Mouse (Mus musculus) embryonic facial prominence, embryonic 12.5 days (tissue): ENCODE results near the gene Dnaaf5. TPM values are rescaled to one million over a fixed set of nuclear protein-coding genes. Genes with fewer than 3 reads are reported as not detected.
A peak's percentile ranks its signal among the peaks of the same experiment; 100 is the strongest.

Experiments
- ATAC-seq: fragments of 200-750 bp; cut with Nextera tagmentation; 2 replicates; pipeline ENCODE4 v1.8.0; 2017; ENCODE audit not compliant: insufficient number of reproducible peaks, insufficient read depth, low FRiP score, low TSS enrichment
- H3K27ac ChIP-seq: fragments of 300-500 bp; sonication (generic); 2 replicates; pipeline ENCODE4 v1.5.1; 2016; ENCODE audit warnings: mild to moderate bottlenecking
- H3K27me3 ChIP-seq: fragments of 300-500 bp; sonication (generic); 2 replicates; pipeline ENCODE4 v1.6.1; 2016; ENCODE audit warnings: mild to moderate bottlenecking, moderate library complexity
- H3K36me3 ChIP-seq: fragments of 300-500 bp; sonication (generic); 2 replicates; pipeline ENCODE4 v1.6.1; 2016; ENCODE audit warnings: mild to moderate bottlenecking
- H3K4me1 ChIP-seq: fragments of 300-500 bp; sonication (generic); 2 replicates; pipeline ENCODE4 v1.6.1; 2016
- H3K4me2 ChIP-seq: fragments of 300-500 bp; sonication (generic); replicated peaks from 2 replicates; pipeline ENCODE4 v1.6.1; 2016; ENCODE audit warnings: mild to moderate bottlenecking, moderate library complexity
- H3K4me3 ChIP-seq: fragments of 300-500 bp; sonication (generic); 2 replicates; pipeline ENCODE4 v1.5.1; 2016; ENCODE audit warnings: mild to moderate bottlenecking
- H3K9ac ChIP-seq: fragments of 300-500 bp; sonication (generic); 2 replicates; pipeline ENCODE4 v1.6.1; 2016; ENCODE audit warnings: mild to moderate bottlenecking, moderate library complexity
- H3K9me3 ChIP-seq: fragments of 300-500 bp; sonication (generic); 2 replicates; pipeline ENCODE4 v1.6.1; 2016; ENCODE audit warnings: mild to moderate bottlenecking, moderate library complexity
- WGBS: fragments of 180-500 bp; shearing (Covaris S2); methylation state at CpG from one replicate; pipeline ENCODE4 v1.1.7; 2016; 5-methylcytosine and 5-hydroxymethylcytosine counted together
- polyA plus RNA-seq: library from polyadenylated mRNA; unstranded; fragments of >200 nt; fragmentation: Nextera tagmentation; extraction: Ambion mirVana; gene quantifications from 2 replicates; pipeline ENCODE4 v1.2.1, GENCODE M21; 2016

Gene Dnaaf5
- polyA plus RNA-seq, 1 experiment from 2014 or later = 6.0 TPM

DNA sequence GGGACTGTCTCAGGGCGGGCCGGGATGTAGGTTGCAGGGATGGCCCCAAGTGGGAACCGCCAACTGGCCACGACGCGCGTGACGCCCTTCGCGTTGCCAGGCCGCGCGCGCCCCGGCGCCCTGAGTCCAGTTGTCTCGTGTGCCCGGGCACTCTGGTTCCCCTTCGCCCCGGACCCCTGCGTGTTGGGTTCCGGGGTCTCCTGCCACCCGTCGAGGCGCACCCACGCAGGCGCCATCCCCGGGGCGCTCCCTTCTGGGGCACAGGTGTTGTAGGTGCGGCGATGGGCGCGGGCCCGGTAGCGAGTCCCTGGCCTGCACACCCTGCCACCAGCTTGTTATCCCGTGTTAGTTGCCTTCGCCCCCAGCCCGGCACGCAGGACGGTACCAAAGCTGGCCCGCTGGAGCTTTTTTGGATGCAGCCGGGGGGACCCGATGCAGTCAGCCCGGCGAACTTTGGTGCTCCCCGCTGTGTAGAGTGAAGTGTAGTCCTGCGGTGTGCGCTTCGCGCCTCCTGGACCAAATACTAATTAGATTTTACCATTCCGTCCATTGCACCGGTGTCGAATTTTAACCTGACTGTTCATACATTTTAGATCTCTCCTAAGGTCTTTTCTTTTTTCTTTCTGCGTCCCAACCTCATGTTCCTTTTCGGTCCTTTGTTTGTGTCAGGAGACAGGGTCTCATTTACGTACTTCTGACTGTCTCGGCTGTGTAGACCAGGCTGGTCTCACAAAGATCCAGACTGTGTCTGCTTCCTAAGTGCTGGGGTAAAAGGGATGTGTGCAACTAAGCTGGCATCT lies 50.9 kb downstream of the Dnaaf5 start:
- ATAC-seq = no peak; the same call in 1 of the 2 replicates
- Histone ChIP-seq H3K36me3 (no peaks in the 10 kb centered on the region), H3K27ac (peak overlapping the region; percentile 90), H3K4me2 (peak overlapping the region; percentile 78), H3K9ac (peak overlapping the region; percentile 88), H3K4me1 (peaks cover 25% of the 10 kb centered on the region), H3K4me3 (peak overlapping the region; percentile 97), H3K27me3 (no peaks in the 10 kb centered on the region), H3K9me3 (no peaks in the 10 kb centered on the region)
- under 1% methylated on average over 57 of the region's 57 CpGs for WGBS

DNA sequence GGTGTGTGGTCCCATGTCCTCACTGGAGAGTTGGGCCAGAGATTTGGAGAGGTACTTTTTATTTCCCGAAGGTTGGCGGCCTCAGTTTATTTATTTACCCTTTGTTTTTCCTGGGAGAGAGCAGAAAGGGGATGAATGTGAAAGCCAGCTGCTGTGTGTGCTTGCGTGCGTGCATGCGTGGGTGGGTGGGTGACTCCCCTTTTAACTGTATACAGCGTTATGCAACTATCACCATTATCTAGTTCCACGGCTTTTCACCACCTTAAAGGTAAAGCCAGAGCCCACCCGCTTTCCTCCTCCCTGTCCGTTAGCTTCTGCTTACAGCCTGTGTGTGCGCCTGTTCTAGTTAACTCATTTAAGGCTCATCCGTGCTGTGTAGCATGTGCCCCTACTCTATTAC lies 52.1 kb downstream of the Dnaaf5 start:
- peaks cover 31% of the 10 kb centered on the region for H3K4me1 ChIP-seq
- no peak overlapping the region for H3K9ac ChIP-seq
- ATAC-seq = no peak
- no peak overlapping the region for H3K27ac ChIP-seq
- H3K36me3 ChIP-seq = no peaks in the 10 kb centered on the region
- H3K27me3 ChIP-seq = no peaks in the 10 kb centered on the region
- whole genome bisulfite sequencing = 81% methylated on average over 11 of the region's 11 CpGs
- no peaks in the 10 kb centered on the region for H3K9me3 ChIP-seq
- H3K4me3 ChIP-seq = no peak overlapping the region; the same call in 1 of the 2 replicates
- peak overlapping the region; percentile 78 for H3K4me2 ChIP-seq

DNA sequence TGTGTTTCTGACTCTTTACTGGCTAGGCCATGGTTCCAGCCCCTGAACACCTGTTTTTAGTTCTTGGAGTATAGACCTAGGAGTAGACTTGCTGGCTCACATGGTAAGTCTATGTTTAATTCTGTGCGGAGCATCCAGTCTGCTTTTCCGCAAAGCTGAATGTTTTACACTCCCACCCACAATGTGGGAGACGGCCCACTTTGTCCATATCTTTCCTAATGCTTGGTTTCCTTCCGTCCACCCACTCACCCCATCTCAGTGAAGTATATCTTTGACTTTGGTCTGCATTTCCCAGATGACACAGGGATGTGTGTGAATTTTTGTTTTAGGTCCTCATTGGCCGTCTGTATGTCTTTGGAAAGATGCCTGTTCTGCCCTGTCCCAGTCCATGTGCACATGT lies 53.3 kb downstream of the Dnaaf5 start:
- WGBS = 84% methylated on average over 5 of the region's 5 CpGs
- Histone ChIP-seq H3K9ac (no peak overlapping the region), H3K27me3 (no peaks in the 10 kb centered on the region), H3K4me1 (peaks cover 31% of the 10 kb centered on the region), H3K36me3 (0 out of 2 replicates have a peak, but pooled peaks cover 2% of the 10 kb centered on the region), H3K9me3 (no peaks in the 10 kb centered on the region), H3K4me2 (no peak overlapping the region), H3K27ac (no peak overlapping the region), H3K4me3 (no peak overlapping the region)
- ATAC-seq = no peak

DNA sequence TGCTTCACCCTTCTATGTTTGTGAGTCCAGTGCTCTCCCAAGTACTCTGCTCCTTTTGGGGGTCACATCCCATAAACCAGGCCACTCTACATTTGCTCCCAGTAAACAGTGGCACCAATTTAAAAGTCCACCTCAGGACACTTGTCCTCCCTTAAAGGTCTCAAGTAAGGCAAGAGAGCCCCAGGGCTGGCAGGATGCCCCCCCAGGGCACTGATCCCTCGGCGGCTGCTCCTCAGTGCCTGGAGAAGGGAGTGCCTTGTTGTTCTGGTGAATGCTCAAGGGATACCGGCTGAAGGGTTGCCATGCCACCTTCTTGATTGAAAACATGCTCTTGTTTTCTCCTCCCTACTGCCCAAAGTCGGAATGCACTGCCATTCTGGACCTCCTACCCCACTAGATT lies 56.1 kb downstream of the Dnaaf5 start:
- Histone ChIP-seq H3K9me3 (no peaks in the 10 kb centered on the region), H3K4me1 (peaks cover 25% of the 10 kb centered on the region), H3K27ac (no peak overlapping the region), H3K4me3 (no peak overlapping the region), H3K9ac (no peak overlapping the region), H3K36me3 (peaks cover 13% of the 10 kb centered on the region), H3K4me2 (no peak overlapping the region), H3K27me3 (no peaks in the 10 kb centered on the region)
- WGBS = 44% methylated on average over 4 of the region's 4 CpGs
- ATAC-seq = no peak

DNA sequence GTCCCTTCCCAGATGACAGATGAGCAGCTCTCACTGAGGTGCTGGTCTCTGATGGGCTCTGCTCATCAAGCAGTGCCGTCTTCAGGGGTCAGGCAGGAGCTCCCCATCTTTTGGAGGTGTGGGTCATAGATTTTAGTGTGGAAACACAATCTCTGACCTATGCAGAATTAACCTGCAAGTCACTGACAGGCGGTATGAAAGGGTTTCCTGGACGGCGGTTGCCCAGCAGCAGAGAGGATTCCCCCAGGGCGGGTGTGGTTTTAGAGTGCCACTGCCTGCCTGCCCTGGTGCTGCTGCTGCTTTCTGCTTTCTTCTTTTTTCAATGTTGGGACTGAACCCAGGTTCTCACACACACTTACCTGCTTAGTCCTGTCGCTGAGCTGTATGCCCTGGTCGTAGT lies 56.5 kb downstream of the Dnaaf5 start:
- ATAC-seq = no peak
- 64% methylated on average over 7 of the region's 7 CpGs for whole genome bisulfite sequencing
- no peak overlapping the region for H3K4me2 ChIP-seq
- no peak overlapping the region for H3K4me3 ChIP-seq
- peaks cover 21% of the 10 kb centered on the region for H3K4me1 ChIP-seq
- H3K27ac ChIP-seq = no peak overlapping the region
- H3K9me3 ChIP-seq = no peaks in the 10 kb centered on the region
- H3K27me3 ChIP-seq = no peaks in the 10 kb centered on the region
- peaks cover 13% of the 10 kb centered on the region for H3K36me3 ChIP-seq
- H3K9ac ChIP-seq = no peak overlapping the region

DNA sequence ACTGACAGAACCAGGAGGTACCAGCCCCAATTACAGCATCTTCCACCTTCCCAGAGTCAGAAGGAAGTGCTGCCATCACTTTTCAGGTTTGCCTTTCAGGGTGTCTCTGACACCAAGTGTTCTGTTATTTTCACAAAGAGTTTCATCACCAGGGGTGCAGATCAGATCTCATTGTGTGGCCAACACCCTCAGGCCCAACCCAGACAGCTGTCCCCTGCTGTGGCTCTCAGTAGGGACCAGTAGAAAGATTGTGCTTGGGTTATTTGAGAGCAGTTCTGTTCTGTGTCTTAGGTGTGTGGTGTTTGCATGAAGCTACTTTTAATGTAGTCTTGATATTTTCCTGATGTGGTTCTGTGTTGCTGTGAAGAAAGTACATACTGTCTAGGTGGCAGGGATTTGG lies 58.2 kb downstream of the Dnaaf5 start:
- H3K4me1 ChIP-seq = 0 out of 2 replicates have a peak, but pooled peaks cover 11% of the 10 kb centered on the region
- H3K36me3 ChIP-seq = peaks cover 13% of the 10 kb centered on the region
- no peak overlapping the region for H3K9ac ChIP-seq
- no peak overlapping the region for H3K27ac ChIP-seq
- no peak for ATAC-seq
- H3K4me2 ChIP-seq = no peak overlapping the region
- H3K4me3 ChIP-seq = no peak overlapping the region
- no peaks in the 10 kb centered on the region for H3K27me3 ChIP-seq
- no peaks in the 10 kb centered on the region for H3K9me3 ChIP-seq

DNA sequence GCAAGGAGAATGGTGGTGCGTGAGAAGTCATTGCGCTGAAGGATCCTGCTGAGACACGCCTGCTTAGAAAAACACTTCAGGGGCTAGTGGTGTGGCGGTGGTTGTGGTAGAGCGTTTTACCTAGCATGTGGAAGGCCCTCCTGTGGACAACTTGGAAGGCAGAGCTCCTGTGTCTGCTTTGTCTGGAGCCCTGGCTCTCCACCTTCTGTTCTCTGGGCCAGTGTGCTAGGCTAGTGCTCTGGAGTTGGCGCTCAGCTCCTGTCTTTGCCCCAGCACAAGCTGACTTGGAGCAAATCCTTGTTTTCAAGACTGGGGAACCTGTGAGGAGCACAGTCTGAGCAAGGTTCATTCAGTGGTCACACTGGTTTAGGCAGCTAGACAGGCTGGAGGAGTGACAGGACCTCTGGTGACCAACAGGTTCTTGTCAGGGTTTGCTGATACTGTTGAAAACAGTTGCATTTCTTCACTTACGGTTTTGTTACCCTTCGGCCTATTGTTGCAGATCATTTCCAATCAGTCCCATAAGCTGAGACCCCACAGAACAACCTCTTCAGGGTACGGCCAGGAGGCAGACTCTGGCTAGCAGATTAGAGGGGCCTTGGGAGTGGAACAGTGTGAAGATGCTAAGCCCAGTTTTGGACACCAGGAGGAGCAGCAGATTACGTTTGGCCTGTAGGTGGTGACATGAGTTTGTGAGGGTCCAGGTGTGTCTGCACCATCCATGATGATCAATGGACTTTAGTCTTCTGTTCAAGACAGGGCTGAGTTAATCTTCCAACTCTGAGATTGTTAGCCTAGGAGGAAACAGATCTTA lies 59.1 kb downstream of the Dnaaf5 start:
- H3K4me3 ChIP-seq = no peak overlapping the region
- no peak overlapping the region for H3K27ac ChIP-seq
- 85% methylated on average over 10 of the region's 10 CpGs for WGBS
- H3K36me3 ChIP-seq = peaks cover 13% of the 10 kb centered on the region
- no peak for ATAC-seq
- 0 out of 2 replicates have a peak, but pooled peaks cover 11% of the 10 kb centered on the region for H3K4me1 ChIP-seq
- no peaks in the 10 kb centered on the region for H3K27me3 ChIP-seq
- H3K9ac ChIP-seq = no peak overlapping the region
- no peaks in the 10 kb centered on the region for H3K9me3 ChIP-seq
- H3K4me2 ChIP-seq = no peak overlapping the region

DNA sequence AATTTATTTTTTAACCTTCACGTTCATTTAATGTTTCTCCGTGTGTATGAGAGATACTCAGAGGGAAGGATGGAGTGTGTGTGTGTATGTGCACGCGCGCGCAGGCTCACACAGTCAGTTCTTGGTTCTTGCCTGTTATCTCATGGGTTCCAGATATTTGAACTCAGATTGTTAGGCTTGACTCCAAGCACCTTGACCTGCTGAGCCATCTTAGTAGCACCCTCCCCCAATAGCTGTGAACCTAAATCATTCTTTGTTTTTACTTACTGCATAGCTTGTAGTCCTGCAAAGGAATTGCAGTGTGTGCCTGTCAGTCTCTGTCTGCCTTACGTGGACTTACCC lies 59.6 kb downstream of the Dnaaf5 start:
- 0 out of 2 replicates have a peak, but pooled peaks cover 7% of the 10 kb centered on the region for H3K4me1 ChIP-seq
- H3K27ac ChIP-seq = no peak overlapping the region
- peaks cover 13% of the 10 kb centered on the region for H3K36me3 ChIP-seq
- no peak overlapping the region for H3K9ac ChIP-seq
- no peak for ATAC-seq
- H3K4me2 ChIP-seq = no peak overlapping the region
- no peaks in the 10 kb centered on the region for H3K9me3 ChIP-seq
- 96% methylated on average over 7 of the region's 7 CpGs for WGBS
- H3K27me3 ChIP-seq = no peaks in the 10 kb centered on the region
- no peak overlapping the region for H3K4me3 ChIP-seq

DNA sequence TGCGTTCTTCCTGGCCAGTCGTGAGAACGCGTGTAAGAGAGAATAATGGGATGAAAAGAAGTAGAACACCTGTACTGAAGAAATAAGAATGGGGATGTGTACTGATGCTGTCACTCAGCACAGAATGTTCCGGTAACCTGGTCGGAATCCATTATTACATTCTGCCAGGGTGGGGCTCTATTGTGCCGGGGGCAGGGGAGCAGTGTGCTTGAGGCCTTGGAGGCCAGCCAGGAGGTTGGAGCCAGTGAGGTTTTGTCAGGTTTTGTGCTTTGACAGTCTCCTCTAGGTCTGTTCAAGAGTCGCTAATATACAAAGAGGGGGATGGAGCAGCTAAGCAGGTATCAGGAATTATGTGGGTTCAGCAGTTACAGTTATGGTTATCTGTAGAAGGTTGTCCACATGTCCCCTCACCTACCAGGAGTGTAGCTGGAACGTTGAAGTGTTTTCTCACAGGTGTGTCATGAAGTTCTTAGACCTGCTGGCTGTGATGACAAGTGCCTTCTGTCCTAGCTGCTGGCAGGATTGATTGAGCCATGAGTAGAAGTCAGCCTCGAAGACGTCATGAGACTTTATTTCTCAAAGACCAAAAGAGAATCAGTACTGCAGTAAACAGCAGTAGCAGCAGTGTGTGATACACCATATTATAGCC lies 61.8 kb downstream of the Dnaaf5 start:
- 92% methylated on average over 11 of the region's 11 CpGs for WGBS
- H3K4me1 ChIP-seq = no peaks in the 10 kb centered on the region
- no peak overlapping the region for H3K9ac ChIP-seq
- no peak for ATAC-seq
- H3K4me3 ChIP-seq = no peak overlapping the region
- peaks cover 34% of the 10 kb centered on the region for H3K36me3 ChIP-seq
- H3K27ac ChIP-seq = no peak overlapping the region
- no peak overlapping the region for H3K4me2 ChIP-seq
- H3K9me3 ChIP-seq = no peaks in the 10 kb centered on the region
- no peaks in the 10 kb centered on the region for H3K27me3 ChIP-seq

DNA sequence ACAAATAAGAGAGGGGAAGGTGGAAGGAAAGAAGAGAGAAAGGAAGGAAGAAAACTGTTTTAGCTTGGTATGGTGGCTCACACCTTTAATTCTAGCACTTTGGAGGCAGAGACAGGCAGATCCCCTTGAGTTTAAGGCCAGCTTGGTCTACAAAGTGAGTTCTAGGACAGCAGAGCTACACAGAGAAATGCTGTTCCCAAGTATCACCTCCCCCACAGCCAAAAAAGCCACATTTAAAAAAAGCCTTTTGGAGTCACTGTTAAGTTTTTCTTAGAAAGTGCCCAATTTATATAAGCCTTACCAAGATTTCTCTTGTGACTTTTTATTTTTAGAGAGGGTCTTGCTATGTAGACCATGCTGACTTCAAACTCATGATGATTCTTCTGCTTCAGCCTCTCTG lies 64.3 kb downstream of the Dnaaf5 start:
- H3K27me3 ChIP-seq = no peaks in the 10 kb centered on the region
- no peak overlapping the region for H3K9ac ChIP-seq
- ATAC-seq = no peak
- H3K36me3 ChIP-seq = peaks cover 33% of the 10 kb centered on the region
- no peak overlapping the region for H3K27ac ChIP-seq
- H3K4me1 ChIP-seq = no peaks in the 10 kb centered on the region
- H3K4me2 ChIP-seq = no peak overlapping the region
- H3K4me3 ChIP-seq = no peak overlapping the region
- no peaks in the 10 kb centered on the region for H3K9me3 ChIP-seq

DNA sequence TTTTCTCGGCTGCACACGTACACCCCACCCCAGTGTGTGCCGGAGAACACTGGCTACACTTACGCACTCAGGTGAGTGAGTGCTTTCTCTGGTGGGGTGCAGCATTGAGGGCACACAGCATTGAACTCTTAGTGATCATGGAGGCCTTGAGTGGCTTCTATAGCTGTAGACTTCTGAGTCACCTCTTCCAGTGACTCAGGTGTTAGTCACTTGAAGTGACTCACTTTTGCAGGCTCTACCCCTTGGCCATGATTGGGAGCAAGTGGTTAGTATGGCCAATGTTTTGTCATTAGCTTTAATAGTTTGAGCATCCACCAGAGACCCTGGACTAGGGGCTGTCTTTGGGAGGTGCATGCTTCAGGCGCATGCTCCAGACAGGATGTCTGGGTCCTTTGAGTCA lies 65.2 kb downstream of the Dnaaf5 start:
- Histone ChIP-seq H3K4me2 (no peak overlapping the region), H3K36me3 (peaks cover 31% of the 10 kb centered on the region), H3K27ac (no peak overlapping the region), H3K27me3 (no peaks in the 10 kb centered on the region), H3K4me3 (no peak overlapping the region), H3K9me3 (no peaks in the 10 kb centered on the region), H3K9ac (no peak overlapping the region), H3K4me1 (no peaks in the 10 kb centered on the region)
- WGBS = 92% methylated on average over 5 of the region's 5 CpGs
- ATAC-seq = no peak

DNA sequence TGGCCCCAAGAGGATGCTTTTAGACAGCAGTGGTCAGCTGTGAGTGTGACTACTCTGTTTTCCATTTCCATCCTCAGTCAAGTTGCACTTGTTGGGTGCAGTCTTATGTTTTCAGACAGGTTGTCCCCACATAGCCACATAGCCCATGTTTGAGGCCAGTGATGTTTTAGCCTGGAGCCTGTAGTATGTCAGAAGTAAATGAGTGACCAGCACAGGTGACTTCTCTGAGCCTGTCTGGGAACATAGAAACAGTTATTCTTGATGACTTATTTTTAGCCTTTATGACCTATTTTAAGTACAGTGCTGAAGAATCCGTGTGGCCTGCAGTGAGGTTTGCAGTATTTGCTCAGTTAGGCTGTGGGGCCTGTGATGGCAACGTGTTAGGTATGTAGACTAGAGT lies 66.1 kb downstream of the Dnaaf5 start:
- no peak for ATAC-seq
- Histone ChIP-seq H3K36me3 (peaks cover 32% of the 10 kb centered on the region), H3K9ac (no peak overlapping the region), H3K4me3 (no peak overlapping the region), H3K27me3 (no peaks in the 10 kb centered on the region), H3K27ac (no peak overlapping the region), H3K4me2 (no peak overlapping the region), H3K9me3 (no peaks in the 10 kb centered on the region), H3K4me1 (no peaks in the 10 kb centered on the region)
- 89% methylated on average over 2 of the region's 2 CpGs for WGBS
